Mouse (Mus musculus) myocyte (in vitro differentiated cells): ENCODE data around the gene Tead2. TPM values are rescaled to one million over a fixed set of nuclear protein-coding genes. Genes with fewer than 3 reads are reported as not detected.

Experiments used
- H3K27me3 ChIP-seq: one replicate; pipeline ENCODE4 v1.6.1; 2011; ENCODE audit not compliant: control insufficient read depth, insufficient read depth, insufficient read length
- H3K36me3 ChIP-seq: one replicate; pipeline ENCODE4 v1.6.1; 2011; ENCODE audit not compliant: control insufficient read depth, insufficient read depth
- H3K4me2 ChIP-seq: one replicate; pipeline ENCODE4 v1.6.1; 2011; ENCODE audit warnings: low read depth, control low read depth
- H3K4me3 ChIP-seq: one replicate; pipeline ENCODE4 v1.5.1; 2011; ENCODE audit warnings: mild to moderate bottlenecking, control low read depth, moderate library complexity
- H3K79me2 ChIP-seq: one replicate; pipeline ENCODE4 v1.6.1; 2011; ENCODE audit not compliant: control insufficient read depth, insufficient read depth
- H3ac ChIP-seq: one replicate; pipeline ENCODE4 v1.6.1; 2011; ENCODE audit not compliant: control insufficient read depth, insufficient read length
- CEBPB ChIP-seq: IDR thresholded peaks from 2 replicates; pipeline ENCODE4 v1.6.1; 2011; ENCODE audit warnings: mild to moderate bottlenecking, moderate library complexity; ENCODE audit not compliant: poor library complexity, insufficient read depth, severe bottlenecking
- E2F4 ChIP-seq: IDR thresholded peaks from one replicate; pipeline ENCODE4 v1.6.1; 2011; ENCODE audit warnings: mild to moderate bottlenecking, control low read depth, moderate library complexity; ENCODE audit not compliant: insufficient read depth
- MAX ChIP-seq: IDR thresholded peaks from one replicate; pipeline ENCODE4 v1.6.1; 2011; ENCODE audit warnings: low read depth, mild to moderate bottlenecking, control low read depth
- MYOD1 ChIP-seq, 3 experiments: IDR thresholded peaks; one replicate each; pipeline ENCODE4 v1.6.1; 2011; ENCODE audit warnings: control low read depth in 2 of 3, low read depth in 2 of 3, mild to moderate bottlenecking in 2 of 3, moderate library complexity in 1 of 3; ENCODE audit not compliant: insufficient read length in 2 of 3, control insufficient read depth in 1 of 3
- MYOG ChIP-seq, 3 experiments: IDR thresholded peaks; one replicate each; pipeline ENCODE4 v1.6.1; 2011; ENCODE audit warnings: control low read depth in 2 of 3, low read depth in 2 of 3, mild to moderate bottlenecking in 2 of 3; ENCODE audit not compliant: insufficient read length in 2 of 3, control insufficient read depth in 1 of 3, insufficient read depth in 1 of 3
- POLR2A ChIP-seq: IDR thresholded peaks from one replicate; pipeline ENCODE4 v1.6.1; 2011; ENCODE audit warnings: low read depth, mild to moderate bottlenecking, control low read depth, moderate library complexity; ENCODE audit not compliant: insufficient read length
- POLR2AphosphoS2 ChIP-seq: IDR thresholded peaks from one replicate; pipeline ENCODE4 v1.6.1; 2011; ENCODE audit warnings: low read depth, control low read depth; ENCODE audit not compliant: insufficient read length
- REST ChIP-seq: IDR thresholded peaks from one replicate; pipeline ENCODE4 v1.6.1; 2011; ENCODE audit warnings: mild to moderate bottlenecking, control low read depth, moderate library complexity; ENCODE audit not compliant: insufficient read depth, insufficient read length
- SRF ChIP-seq: IDR thresholded peaks from one replicate; pipeline ENCODE4 v1.6.1; 2011; ENCODE audit warnings: low read depth; ENCODE audit not compliant: control insufficient read depth, insufficient read length
- TCF12 ChIP-seq: IDR thresholded peaks from one replicate; pipeline ENCODE4 v1.6.1; 2011; ENCODE audit warnings: mild to moderate bottlenecking, control low read depth; ENCODE audit not compliant: poor library complexity, insufficient read depth, severe bottlenecking
- TCF3 ChIP-seq: IDR thresholded peaks from one replicate; pipeline ENCODE4 v1.6.1; 2011; ENCODE audit warnings: low read depth, control low read depth; ENCODE audit not compliant: insufficient read length
- USF1 ChIP-seq: IDR thresholded peaks from one replicate; pipeline ENCODE4 v1.6.1; 2011; ENCODE audit warnings: low read depth, mild to moderate bottlenecking, control low read depth, moderate library complexity
- polyA plus RNA-seq: library from polyadenylated mRNA; unstranded; fragments of >200 nt; fragmentation: generic; extraction: Trizol; gene quantifications from one replicate; pipeline ENCODE4 v1.2.1, GENCODE M21; 2012; ENCODE audit warnings: missing spikeins

The Tead2 gene
- polyA plus RNA-seq, 1 experiment = 93.3 TPM

DNA sequence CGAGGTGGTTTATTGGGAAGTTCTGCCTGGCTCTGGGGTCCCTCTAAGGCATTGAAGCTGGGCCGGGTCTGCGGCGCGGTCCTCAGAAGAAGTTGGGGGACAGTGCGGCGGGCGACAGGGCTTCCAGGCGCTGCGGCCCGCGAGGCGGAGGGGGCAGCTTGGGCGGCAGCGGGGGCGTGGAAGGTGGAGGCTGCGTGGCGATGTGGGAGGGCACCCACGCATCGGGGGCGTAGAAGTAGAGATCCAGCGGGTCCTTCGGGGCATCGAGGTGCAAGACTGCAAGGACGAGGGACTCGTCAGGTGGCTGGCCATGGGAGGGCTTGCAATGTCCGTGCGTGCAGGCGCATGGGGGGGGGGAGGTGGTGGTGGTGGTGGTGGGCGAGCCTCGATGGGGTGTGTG lies 39.2 kb upstream of the Tead2 start:
- Histone ChIP-seq H3ac (no peak overlapping the region), H3K36me3 (no peaks in the 10 kb centered on the region), H3K4me3 (no peak overlapping the region), H3K79me2 (no peaks in the 10 kb centered on the region), H3K27me3 (peaks cover 72% of the 10 kb centered on the region), H3K4me2 (no peak overlapping the region)
- TF ChIP-seq TCF12 = no peak

DNA sequence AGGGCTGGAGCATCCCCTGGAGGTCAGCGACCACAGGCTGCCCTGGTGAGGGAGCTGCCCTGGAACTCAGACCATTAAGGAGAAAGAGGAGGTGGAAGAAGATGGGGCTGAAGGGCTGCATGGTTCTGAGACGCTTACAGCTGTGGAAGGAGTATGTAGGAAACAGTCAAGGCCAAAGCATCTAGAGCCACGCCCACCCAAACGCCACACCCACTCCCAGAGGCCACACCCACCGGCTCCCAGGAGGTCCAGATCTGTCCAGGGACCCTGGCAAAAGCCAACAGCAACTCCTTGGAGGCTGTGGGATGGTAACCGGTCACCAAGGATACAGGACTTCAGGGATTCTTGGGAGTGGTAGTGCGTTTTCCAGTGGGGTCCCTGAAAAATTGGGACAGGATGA lies 37.0 kb upstream of the Tead2 start:
- TF ChIP-seq TCF3 = no peak
- no peak for TF ChIP-seq SRF
- no peak for TF ChIP-seq MYOG (IDR thresholded peaks at IDR 0.05; ENCODE audit: control insufficient read depth in 1 of 3, insufficient read depth in 1 of 3, insufficient read length in 2 of 3, low read depth in 2 of 3)
- TF ChIP-seq POLR2A = no peak
- TF ChIP-seq USF1 = no peak
- TF ChIP-seq TCF12 = no peak
- no peak for TF ChIP-seq E2F4
- no peak for TF ChIP-seq REST
- TF ChIP-seq POLR2AphosphoS2 = no peak
- no peak for TF ChIP-seq MAX
- TF ChIP-seq CEBPB = no peak
- no peak for TF ChIP-seq MYOD1 (IDR thresholded peaks at IDR 0.05; ENCODE audit: control insufficient read depth in 1 of 3, insufficient read length in 2 of 3, low read depth in 2 of 3)

DNA sequence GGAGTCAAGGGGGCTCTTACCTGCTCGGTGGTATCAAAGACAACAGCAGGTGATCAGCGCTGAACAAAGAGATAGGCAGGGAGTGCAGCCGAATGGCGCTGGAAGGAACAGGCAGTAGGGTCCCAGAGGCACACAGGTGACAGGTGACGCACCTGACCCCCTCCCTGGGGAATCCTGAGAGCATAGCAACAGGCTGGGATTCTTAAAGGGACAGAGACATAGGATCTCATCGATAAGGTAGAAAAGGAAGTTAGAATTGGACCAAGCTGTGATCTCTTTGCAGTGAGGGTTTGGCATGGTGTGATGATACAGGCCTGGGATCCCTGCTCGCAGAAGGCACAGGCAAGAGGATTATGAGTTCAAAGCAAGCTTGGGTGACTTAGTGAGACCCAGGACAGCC lies 36.1 kb upstream of the Tead2 start, which contains the start of gene Gfy:
TSS of gene Gfy (minus strand) at position 101 of the 400 bp plus-strand sequence.
- no peak within 1 kb of the TSS for H3K4me3 ChIP-seq
- peaks cover 94% of the 10 kb centered on the region for H3K27me3 ChIP-seq
- no peak within 1 kb of the TSS for H3ac ChIP-seq
- TF ChIP-seq MYOD1 (IDR thresholded peaks at IDR 0.05; ENCODE audit: control insufficient read depth in 1 of 3, insufficient read length in 2 of 3, low read depth in 2 of 3) (no peak), SRF (no peak), CEBPB (no peak), MYOG (IDR thresholded peaks at IDR 0.05; ENCODE audit: control insufficient read depth in 1 of 3, insufficient read depth in 1 of 3, insufficient read length in 2 of 3, low read depth in 2 of 3) (no peak), POLR2A (no peak), POLR2AphosphoS2 (no peak), E2F4 (no peak), TCF3 (no peak), REST (no peak), USF1 (no peak), TCF12 (no peak), MAX (no peak)
- H3K36me3 ChIP-seq = no peaks in the 10 kb centered on the region
- H3K79me2 ChIP-seq = no peaks in the 10 kb centered on the region
- no peak within 1 kb of the TSS for H3K4me2 ChIP-seq

More for the DNA sequence above, 37.0 kb upstream of the Tead2 start:
- Histone ChIP-seq H3K79me2 (no peaks in the 10 kb centered on the region), H3K4me3 (no peak overlapping the region), H3ac (no peak overlapping the region), H3K36me3 (no peaks in the 10 kb centered on the region), H3K27me3 (peaks cover 89% of the 10 kb centered on the region), H3K4me2 (no peak overlapping the region)

DNA sequence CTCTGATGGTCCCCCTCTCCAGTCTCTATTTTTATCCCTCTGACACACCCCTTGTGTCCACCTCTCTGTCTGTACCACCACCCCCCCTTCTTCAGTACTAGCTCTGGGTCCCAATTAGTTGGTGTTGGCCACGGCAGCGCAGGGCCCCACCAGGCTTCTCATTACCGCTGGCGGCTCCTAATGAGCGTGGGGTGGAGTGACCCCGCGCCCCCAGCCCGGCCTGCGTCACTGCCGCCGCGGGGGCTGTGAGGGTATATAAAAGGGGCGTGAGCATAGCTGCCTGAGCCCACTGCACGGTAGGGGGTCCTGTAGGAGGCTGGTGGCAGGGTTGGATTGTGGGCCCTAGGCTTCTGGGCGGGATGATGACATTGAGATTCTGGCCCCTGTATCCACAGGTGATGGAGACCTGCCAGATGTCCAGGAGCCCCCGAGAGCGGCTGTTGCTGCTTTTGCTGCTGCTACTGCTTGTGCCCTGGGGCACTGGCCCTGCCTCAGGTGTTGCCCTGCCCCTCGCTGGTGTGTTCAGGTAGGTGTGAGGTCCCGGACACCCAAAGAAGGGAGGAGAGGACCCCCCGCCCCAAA lies 34.6 kb upstream of the Tead2 start, which contains the start of gene Pth2:
TSS of gene Pth2 (plus strand) at position 100 of the 582 bp plus-strand sequence.
- no peak for TF ChIP-seq POLR2AphosphoS2
- no peak for TF ChIP-seq MAX
- TF ChIP-seq TCF3 = no peak
- TF ChIP-seq REST = no peak
- no peak for TF ChIP-seq USF1
- no peak for TF ChIP-seq E2F4
- TF ChIP-seq MYOD1 (IDR thresholded peaks at IDR 0.05; ENCODE audit: control insufficient read depth in 1 of 3, insufficient read length in 2 of 3, low read depth in 2 of 3) = no peak
- TF ChIP-seq CEBPB = no peak
- TF ChIP-seq MYOG (IDR thresholded peaks at IDR 0.05; ENCODE audit: control insufficient read depth in 1 of 3, insufficient read depth in 1 of 3, insufficient read length in 2 of 3, low read depth in 2 of 3) = no peak
- TF ChIP-seq TCF12 = no peak
- TF ChIP-seq POLR2A = no peak
- no peak for TF ChIP-seq SRF
- no peaks in the 10 kb centered on the region for H3K79me2 ChIP-seq
- H3K4me3 ChIP-seq = no peak within 1 kb of the TSS
- H3K27me3 ChIP-seq = peaks cover 89% of the 10 kb centered on the region
- H3K36me3 ChIP-seq = no peaks in the 10 kb centered on the region
- no peak within 1 kb of the TSS for H3K4me2 ChIP-seq
- H3ac ChIP-seq = no peak within 1 kb of the TSS

DNA sequence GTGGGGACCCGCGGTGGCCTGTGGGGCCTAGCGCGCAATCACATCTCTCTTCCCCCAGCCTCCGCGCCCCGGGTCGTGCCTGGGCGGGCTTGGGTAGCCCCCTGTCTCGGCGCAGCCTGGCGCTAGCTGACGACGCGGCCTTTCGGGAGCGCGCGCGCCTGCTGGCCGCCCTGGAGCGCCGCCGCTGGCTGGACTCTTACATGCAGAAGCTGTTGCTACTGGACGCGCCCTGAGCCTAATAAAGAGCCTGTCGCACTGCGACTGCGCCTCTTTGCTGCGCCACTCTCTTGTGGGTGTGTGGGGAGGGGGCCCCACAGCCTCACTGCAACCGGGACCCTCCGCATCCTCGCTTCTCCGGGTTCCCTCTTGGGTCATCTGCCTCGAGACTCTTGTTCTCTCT lies 34.0 kb upstream of the Tead2 start:
- Histone ChIP-seq H3K4me3 (no peak overlapping the region), H3K36me3 (no peaks in the 10 kb centered on the region), H3K27me3 (peaks cover 89% of the 10 kb centered on the region), H3K4me2 (no peak overlapping the region), H3ac (no peak overlapping the region), H3K79me2 (no peaks in the 10 kb centered on the region)
- no peak for TF ChIP-seq TCF12
- TF ChIP-seq POLR2AphosphoS2 = no peak
